Mouse (Mus musculus) bone marrow macrophage, adult 2 months (primary cell): ENCODE results near the gene Plekhg1. TPM values are rescaled to one million over a fixed set of nuclear protein-coding genes. Genes with fewer than 3 reads are reported as not detected.

Source experiments
- H3K27ac ChIP-seq: 2 replicates; pipeline ENCODE4 v1.5.1; 2012; ENCODE audit warnings: low read depth, low read length; ENCODE audit not compliant: insufficient read depth
- H3K4me1 ChIP-seq: 2 replicates; pipeline ENCODE4 v1.6.1; 2012; ENCODE audit warnings: low read length; ENCODE audit not compliant: control insufficient read depth, insufficient read depth
- H3K4me3 ChIP-seq: 2 replicates; pipeline ENCODE4 v1.5.1; 2012; ENCODE audit warnings: mild to moderate bottlenecking, low read length, moderate library complexity; ENCODE audit not compliant: insufficient read depth
- CTCF ChIP-seq: IDR thresholded peaks from 2 replicates; pipeline ENCODE4 v1.5.1; 2012; ENCODE audit warnings: low read depth, mild to moderate bottlenecking, low read length, moderate library complexity
- POLR2A ChIP-seq: IDR thresholded peaks from 2 replicates; pipeline ENCODE4 v1.6.1; 2012; ENCODE audit warnings: mild to moderate bottlenecking, low read depth, low read length, borderline replicate concordance
- polyA plus RNA-seq: library from polyadenylated mRNA; stranded (reverse); fragments of >200 nt; gene quantifications from 2 replicates; pipeline ENCODE4 v1.2.4, GENCODE M21; 2012; ENCODE audit not compliant: missing spikeins, insufficient read depth, insufficient read length

Plekhg1 gene
- polyA plus RNA-seq, 1 experiment, result 5.5 TPM

DNA sequence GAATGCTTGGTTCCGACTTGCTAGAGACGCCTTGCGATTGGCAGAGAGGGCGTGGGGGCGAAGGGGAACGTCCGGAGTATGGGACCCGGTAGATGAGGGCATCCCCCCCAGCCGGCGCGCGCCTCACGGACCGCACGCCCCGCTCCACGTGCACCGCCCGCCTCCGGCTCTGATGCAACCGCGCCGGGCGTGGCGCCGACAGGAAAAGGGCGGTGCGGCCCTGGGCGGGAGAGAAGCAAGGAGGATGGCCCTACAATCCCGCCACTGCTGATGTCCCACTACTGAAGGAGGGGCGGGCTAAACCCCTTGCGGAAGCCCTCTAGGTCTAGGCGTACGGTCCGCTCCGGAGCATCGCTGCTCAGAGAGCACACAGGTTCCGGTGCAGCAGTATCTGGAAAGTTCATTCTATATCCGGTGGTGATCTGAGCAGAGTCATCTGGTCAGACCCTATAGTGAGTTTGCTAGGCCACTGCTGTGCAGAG is 233.5 kb downstream of the Plekhg1 start:
- H3K4me3 ChIP-seq, result peak overlapping the region; percentile 73
- peak overlapping the region; percentile 41 for H3K27ac ChIP-seq
- H3K4me1 ChIP-seq, result peaks cover 26% of the 10 kb centered on the region
- TF ChIP-seq POLR2A (no peak), CTCF (no peak)

DNA sequence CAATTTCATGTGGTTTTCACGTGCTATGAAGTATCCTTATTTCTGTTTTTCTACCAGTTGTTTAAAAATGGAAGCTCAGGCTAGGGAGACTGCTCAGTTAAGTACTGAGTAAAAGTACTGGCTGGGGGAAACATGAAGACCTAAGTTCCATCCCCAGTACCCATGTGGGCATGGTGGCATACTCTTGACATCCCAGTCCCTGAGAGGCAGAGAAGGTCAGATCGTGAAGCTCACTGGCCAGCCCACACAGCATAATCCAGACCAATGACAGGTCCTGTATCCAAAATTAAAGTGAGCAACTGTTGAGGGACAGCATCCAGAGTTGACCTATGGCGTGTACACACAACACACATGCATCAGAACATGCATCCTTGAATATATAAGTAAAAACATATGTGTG is 234.2 kb downstream of the Plekhg1 start:
- no peak overlapping the region for H3K27ac ChIP-seq
- TF ChIP-seq POLR2A, result no peak
- no peak for TF ChIP-seq CTCF
- H3K4me3 ChIP-seq, result peak overlapping the region; percentile 38
- peaks cover 26% of the 10 kb centered on the region for H3K4me1 ChIP-seq

- H3K27ac ChIP-seq, result peak overlapping the region; percentile 3; the same call in 1 of the 2 replicates
- H3K4me3 ChIP-seq, result no peak overlapping the region
- H3K4me1 ChIP-seq, result peaks cover 26% of the 10 kb centered on the region
- TF ChIP-seq POLR2A, result no peak
- no peak for TF ChIP-seq CTCF
These were observed 235.9 kb downstream of the Plekhg1 start for GRCm38 (mm10) chr10:3975898-3976622.

DNA sequence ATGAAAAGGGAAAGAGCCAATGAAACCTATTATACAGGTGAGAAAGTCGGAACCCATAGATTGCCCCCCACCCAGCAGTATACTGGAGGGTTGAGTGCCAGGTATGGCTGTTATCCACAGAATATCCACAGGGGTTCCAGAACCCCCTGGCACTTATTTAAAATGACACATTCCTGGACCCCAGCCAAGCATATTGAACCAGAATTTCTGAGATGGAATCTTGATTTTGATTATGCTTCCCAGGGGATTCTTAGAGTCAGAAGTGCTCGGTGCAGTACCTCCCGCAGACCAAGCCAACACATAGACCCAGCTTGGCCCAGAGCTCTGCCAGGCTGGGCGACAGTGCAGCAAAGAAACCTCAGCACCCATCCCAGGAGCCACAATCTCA is 236.5 kb downstream of the Plekhg1 start:
- Histone ChIP-seq H3K4me3 (no peak overlapping the region), H3K27ac (no peak overlapping the region), H3K4me1 (peaks cover 26% of the 10 kb centered on the region)
- TF ChIP-seq CTCF (no peak), POLR2A (no peak)

DNA sequence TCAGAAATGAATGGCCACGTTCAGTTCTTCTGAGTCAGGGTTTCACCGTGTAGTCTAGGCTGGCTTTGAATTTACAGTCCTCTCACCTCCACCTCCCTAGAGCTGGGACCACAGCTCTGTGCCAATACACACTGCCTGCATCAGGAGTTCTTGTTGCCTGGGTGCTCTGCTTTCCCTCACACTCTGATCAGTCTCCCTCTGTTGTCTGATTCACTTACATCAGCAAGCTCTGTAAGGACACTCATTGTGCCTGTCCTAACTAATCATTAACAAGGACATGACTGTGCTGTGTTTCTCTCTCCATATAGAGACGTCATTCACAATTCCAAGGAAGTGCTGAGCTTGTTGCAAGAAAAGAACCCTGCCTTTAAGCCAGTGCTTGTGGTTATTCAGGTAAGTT is 238.2 kb downstream of the Plekhg1 start:
- no peak for TF ChIP-seq CTCF
- TF ChIP-seq POLR2A, result no peak
- Histone ChIP-seq H3K27ac (no peak overlapping the region), H3K4me1 (peaks cover 18% of the 10 kb centered on the region), H3K4me3 (no peak overlapping the region)

DNA sequence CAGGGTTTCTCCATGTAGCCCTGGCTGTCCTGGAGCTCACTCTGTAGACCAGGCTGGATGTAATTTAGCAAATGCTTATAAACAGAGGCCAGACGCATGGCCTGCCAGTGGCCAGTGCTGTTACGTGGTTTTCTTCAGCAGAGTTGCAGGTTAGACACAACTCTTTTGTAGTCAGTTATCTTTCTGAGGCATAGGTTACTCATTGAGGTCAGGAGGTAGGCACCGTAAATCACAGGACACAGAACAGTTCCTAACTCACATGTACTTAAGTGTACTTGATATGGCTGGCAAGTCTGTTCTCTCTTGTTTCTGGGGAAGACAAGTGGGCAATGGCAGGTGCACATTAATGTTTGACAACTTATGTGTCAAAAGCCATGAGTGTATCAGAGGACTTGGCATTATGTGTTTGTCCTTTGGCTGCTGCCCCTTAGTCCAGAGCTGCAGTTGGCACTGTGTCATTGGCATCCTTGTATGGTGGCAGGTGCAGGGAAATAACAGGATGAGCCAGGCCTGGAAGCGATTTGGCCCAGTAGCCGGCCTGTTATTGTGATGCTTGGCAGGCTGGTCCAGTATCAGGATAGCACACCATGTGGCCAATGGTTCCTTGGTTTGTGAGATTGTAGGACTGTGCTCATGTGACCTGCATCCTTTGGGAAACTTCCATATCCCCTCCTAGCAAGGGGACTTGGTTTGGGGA is 238.8 kb downstream of the Plekhg1 start:
- TF ChIP-seq POLR2A, result no peak
- no peak for TF ChIP-seq CTCF
- Histone ChIP-seq H3K27ac (no peak overlapping the region), H3K4me1 (peaks cover 18% of the 10 kb centered on the region), H3K4me3 (no peak overlapping the region)

GRCm38 (mm10) chr10:3980231-3980630 is 240.1 kb downstream of the Plekhg1 start:
- H3K4me1 ChIP-seq, result peaks cover 9% of the 10 kb centered on the region
- TF ChIP-seq POLR2A (no peak), CTCF (no peak)
- no peak overlapping the region for H3K4me3 ChIP-seq
- H3K27ac ChIP-seq, result no peak overlapping the region

DNA sequence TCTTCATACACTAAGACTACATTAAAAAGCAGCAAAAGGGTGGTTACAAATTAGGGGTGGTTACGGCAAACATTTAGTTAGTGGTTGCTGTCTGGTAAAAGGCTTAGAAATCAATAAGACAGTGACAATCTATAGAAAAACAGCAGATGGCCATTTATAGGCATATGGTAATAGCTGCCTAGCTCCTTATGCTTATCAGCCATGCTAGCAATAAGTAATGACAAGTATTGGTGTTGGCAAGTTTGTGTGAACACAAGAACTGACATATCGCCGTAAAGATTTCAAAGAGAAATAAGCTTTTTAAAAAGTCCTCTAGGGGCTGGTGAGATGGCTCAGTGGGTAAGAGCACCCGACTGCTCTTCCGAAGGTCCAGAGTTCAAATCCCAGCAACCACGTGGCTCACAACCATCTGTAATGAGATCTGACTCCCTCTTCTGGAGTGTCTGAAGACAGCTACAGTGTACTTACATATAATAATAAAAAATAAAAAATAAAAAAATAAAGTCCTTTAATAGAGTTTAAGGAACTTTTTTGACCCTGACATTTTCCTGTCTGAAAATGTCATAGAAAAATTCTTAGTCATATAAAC is 250.2 kb downstream of the Plekhg1 start:
- no peak for TF ChIP-seq POLR2A
- TF ChIP-seq CTCF, result no peak
- Histone ChIP-seq H3K27ac (no peak overlapping the region), H3K4me1 (no peaks in the 10 kb centered on the region), H3K4me3 (no peak overlapping the region)

DNA sequence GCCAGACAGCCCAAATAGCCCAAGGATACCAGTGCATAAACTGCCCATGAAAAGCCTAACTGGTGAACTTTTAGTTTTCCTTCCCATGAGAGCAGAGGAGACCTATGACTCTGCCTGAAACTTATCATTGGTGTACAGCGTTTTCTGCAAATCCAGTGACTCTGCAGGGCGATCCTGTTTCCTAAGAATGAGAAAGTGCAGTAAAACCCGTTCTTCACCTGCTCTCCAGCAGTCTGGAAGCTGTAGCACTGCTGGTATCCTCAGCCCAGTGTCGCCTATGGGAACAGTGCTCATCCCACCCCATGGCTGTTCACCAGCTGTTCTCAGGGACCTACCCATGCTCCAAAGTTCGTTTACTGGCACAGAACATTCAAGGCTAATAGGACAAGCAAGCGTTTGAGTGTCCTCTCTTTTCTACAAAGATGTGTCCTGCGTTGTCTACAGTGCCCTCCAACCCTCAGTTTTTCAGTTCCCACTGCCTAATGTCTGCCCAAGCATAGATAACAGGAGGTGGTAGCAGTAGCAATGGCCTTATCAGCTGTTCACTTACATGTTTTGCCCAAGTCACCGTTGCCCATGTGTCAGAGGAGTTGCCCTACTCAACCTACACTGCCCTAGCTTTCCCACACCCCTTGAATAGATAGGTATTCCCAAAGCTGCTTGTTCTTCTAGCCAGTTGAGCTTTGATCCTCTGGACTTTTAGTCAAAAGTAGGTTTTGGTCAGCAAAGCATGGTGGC is 253.4 kb downstream of the Plekhg1 start:
- no peak overlapping the region for H3K27ac ChIP-seq
- no peak overlapping the region for H3K4me3 ChIP-seq
- H3K4me1 ChIP-seq, result no peaks in the 10 kb centered on the region
- TF ChIP-seq CTCF (no peak), POLR2A (no peak)
